Mouse (Mus musculus) frontal cortex, postnatal 36 days (tissue): Measurements from ENCODE around the gene Gm16181.

Source experiments
- DNase-seq, 2 experiments: peaks; one replicate each; pipeline ENCODE4 v3.0.0; 2022; ENCODE audit warnings: low spot score in 2 of 2

Gene Gm16181

DNA sequence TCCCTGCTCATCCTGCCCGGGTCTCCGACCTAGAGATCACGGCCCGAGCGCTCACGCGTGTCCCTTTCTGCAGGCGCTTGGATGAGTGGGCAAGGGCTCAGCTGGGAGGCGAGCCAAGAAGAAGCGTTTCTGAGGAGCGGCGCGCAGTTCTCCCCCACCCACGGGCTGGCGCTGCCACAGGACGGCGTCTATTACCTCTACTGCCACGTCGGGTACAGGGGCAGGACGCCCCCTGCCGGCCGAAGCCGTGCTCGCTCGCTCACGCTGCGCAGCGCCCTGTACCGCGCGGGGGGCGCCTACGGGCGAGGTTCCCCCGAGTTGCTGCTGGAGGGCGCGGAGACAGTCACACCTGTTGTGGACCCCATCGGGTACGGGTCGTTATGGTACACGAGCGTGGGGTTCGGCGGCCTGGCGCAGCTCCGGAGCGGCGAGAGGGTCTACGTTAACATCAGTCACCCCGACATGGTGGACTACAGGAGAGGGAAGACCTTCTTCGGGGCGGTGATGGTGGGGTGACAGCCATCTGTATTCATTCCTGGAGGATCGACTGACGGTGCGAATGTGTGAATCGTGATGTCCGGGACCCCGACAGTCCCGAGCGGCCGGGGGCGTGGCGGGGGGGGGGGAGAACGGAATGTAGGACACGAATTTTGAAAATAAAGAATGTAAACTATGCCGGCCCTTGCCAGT lies 24.9 kb upstream of the Gm16181 start:
- DNase-seq: peak; percentile 78 to 80

GRCm38 (mm10) chr17:35196321-35196641 lies 24.4 kb upstream of the Gm16181 start:
- DNase-seq: no peak

- no peak for DNase-seq
Measured at GRCm38 (mm10) chr17:35197126-35197525, 23.5 kb upstream of the Gm16181 start.

GRCm38 (mm10) chr17:35198029-35198428 lies 22.6 kb upstream of the Gm16181 start:
- DNase-seq: no peak

GRCm38 (mm10) chr17:35198946-35199345 lies 21.7 kb upstream of the Gm16181 start:
- DNase-seq: no peak

DNA sequence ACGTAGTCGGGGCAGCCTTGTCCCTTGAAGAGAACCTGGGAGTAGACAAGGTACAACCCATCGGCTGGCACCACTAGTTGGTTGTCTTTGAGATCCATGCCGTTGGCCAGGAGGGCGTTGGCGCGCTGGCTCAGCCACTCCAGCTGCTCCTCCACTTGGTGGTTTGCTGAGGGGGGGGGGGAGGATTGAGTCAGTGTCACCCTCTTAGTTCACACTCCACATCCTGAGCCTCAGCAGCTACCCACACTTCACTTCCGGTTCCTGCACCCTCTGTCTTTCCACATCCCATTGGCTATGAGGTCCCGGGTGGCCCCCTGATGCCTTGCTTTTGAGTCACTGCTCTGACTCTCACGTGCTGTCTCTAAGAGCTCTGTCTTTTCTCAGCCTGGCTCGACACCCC lies 20.2 kb upstream of the Gm16181 start:
- no peak for DNase-seq

DNA sequence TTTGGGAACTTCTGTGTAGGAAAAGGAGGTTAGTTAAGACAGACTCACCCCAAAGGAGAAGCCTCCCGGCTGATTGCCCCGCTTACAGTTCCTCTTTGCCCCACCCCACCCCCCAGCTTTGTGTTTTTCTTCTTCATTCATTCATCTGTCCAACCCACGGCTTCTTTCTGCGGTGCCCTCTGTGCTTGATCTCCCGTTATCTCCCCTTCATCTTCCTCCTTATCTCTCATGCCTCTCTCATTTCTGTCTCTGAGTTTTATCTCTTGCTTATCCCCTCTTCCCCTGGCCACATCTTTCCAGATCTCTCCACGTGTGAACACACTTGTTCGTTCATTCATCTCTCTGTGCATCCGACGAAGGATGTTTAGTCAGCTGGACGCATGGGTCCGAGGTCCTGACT lies 19.5 kb upstream of the Gm16181 start:
- DNase-seq: no peak

- DNase-seq: no peak
Measured at GRCm38 (mm10) chr17:35201787-35202186, 18.8 kb upstream of the Gm16181 start, which contains the start of gene Tnf. TSS of gene Tnf (minus strand) at chr17:35202007.

DNA sequence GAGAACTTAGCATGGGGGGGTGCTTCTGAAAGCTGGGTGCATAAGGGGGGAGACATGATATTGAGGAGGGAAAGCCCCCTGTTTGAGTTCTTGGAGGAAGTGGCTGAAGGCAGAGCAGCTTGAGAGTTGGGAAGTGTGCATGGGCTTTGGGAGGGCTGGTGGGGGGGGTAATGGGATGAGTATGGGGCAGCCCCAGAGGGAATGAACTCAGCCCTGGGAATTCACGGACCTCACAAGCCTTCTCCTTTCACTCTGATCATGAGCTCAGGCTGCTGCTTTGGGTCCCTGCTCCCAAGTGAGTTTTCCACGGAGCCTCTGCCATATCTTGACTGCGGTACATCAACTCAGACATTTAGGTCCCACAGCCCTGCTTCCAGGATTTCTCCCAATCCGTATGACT lies 18.2 kb upstream of the Gm16181 start:
- DNase-seq: no peak

DNA sequence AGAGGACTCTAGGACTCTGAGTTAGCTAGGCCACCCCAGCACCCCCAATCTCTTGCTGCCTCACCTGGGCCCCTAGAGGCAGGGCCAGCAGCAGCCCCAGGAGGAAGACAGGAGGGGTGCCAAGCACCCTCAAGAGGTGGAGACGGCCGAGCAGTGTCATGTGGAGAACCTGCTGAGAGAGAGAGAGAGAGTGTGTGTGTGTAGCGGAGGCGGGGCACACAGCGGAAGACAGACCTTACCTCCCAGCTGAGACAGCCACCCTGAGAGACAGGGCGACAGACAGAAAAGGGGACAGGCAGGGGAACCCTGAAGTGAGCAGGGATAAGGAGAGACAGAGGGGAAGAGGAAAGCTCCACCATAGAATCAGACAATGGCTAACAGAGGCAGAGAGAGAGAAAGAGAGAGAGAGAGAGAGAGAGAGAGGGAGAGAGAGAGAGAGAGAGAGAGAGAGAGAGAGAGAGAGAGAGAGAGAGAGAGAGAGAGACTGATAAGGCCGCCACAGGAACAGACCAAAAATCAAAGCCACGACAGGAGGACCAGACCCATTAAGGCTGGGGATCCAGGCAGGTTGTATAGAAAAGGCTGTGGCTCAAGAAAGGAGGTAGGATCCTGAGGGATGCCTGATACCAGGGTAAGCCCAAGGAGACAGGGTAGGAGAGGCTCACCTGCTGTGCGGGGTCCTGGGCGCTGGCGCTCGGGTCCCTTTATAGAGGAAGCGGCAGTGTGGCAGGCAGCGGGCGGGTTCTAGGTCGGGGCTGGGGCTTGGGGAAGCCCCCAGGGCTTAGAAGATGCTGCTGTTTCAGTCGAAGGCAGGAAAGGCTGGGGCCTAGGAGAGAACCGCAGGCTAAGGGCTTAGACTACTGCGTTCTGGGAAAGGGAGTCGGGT lies 15.9 kb upstream of the Gm16181 start, which contains the start of gene Lta:
Gene Lta (minus strand): TSS at position 858 of the 886 bp plus-strand sequence.
- no peak for DNase-seq

DNA sequence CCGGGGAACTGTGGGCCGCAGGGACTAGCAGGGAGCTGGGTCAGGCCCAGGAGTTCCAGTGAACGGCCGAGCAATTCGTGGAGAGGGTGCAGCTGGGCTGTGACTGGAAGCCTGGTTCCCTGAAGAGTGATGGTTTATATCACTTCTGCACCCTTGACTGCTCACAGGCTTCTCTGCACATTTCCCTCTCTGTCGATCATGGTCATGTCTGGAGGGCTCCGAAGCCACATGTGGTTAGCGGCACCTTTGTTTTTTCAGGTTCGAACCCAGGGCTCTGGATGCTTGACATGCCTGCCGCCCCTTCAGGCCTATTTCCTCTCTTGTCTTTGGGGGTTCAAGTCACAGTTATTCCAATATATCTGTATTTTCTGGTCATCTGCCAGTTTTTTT lies 15.3 kb upstream of the Gm16181 start:
- no peak for DNase-seq

GRCm38 (mm10) chr17:35209785-35210535 lies 10.7 kb upstream of the Gm16181 start:
- no peak for DNase-seq

- no peak for DNase-seq
Measured at GRCm38 (mm10) chr17:35210593-35210992, 10.0 kb upstream of the Gm16181 start.

DNA sequence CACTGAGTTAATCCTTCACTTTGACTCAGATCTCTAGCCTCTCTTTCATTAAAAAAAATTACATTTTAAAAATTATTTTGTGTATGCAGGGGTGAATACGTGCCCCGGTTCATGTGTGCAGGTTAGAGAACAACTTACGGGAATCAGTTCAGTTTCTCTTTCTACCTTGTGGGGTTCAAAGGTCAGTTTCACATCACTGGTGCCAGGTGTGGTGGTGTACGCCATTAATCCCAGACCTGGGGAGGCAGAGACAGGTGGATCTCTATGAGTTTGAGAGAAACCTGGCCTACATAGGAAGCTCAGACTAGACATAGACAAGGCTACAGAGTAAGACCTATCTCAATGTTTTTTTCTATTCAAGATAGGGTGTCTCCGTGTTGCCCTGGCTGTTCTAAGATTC lies 7.6 kb upstream of the Gm16181 start:
- DNase-seq: no peak

- DNase-seq: no peak
Measured at GRCm38 (mm10) chr17:35218516-35219193, 2.0 kb upstream of the Gm16181 start.

GRCm38 (mm10) chr17:35219601-35220041 lies 1.0 kb upstream of the Gm16181 start:
- DNase-seq: no peak

- DNase-seq: no peak
Measured at GRCm38 (mm10) chr17:35222299-35222698, 1.7 kb downstream of the Gm16181 start.

- DNase-seq: no peak
Measured at GRCm38 (mm10) chr17:35224641-35225040, 4.0 kb downstream of the Gm16181 start.

- no peak for DNase-seq
Measured at GRCm38 (mm10) chr17:35225456-35225855, 4.8 kb downstream of the Gm16181 start.

DNA sequence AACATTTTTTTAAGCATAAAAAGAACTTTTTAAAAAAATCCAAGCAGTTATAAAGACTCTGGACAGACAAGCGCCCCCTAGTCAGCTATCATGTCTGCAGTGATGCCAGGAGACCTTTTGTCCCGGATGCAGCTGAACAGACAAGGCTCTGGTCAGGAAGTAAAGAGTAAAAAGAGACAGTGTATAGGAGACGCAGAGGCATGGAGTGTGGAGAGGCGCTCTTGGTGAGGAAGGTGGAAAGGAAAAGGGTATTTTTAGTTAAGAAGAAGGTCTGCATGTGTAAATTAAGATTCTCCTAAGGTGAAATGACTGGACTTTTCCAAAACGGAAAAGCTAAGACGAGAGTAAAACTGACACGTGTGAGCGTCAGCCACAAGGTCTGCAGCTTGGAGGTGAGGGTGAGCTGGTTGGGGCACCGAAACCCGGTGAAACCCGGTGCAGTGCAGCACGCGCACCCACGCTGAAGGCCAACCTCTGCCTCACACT lies 6.0 kb downstream of the Gm16181 start:
- DNase-seq: no peak

DNA sequence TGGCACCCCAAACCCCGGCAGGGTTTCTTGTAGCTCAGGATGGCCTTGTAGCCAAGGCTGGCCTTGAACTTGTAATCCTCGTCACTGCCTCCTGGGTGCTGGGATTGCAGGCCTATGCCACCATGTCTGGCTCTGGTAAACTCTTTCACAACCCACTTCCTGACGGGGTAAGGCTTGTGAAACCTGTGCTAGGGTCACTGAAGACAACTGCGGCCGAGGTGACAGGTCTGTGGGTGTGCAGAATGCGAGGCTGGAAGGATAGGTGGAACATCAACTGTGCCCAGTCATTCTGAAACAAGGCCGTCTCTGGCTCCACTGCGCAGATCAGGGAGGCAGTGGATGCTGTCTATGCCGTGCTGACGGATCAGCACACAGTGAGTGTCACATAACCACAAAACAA lies 10.4 kb downstream of the Gm16181 start:
- DNase-seq: no peak

GRCm38 (mm10) chr17:35232043-35232442 lies 11.4 kb downstream of the Gm16181 start:
- DNase-seq: peak; percentile 81 to 87
